Mouse (Mus musculus) liver, postnatal 0 days (tissue): Measurements from ENCODE around the gene Ifnl2.

ENCODE experiments used
- CTCF ChIP-seq: sonication (generic); IDR thresholded peaks from 2 replicates; pipeline ENCODE4 v1.5.1; 2016; ENCODE audit warnings: antibody characterized with exemption, low read depth
- EP300 ChIP-seq: IDR thresholded peaks from 2 replicates; pipeline ENCODE4 v1.6.1; 2016; ENCODE audit warnings: antibody characterized with exemption, low read depth, mild to moderate bottlenecking

DNA sequence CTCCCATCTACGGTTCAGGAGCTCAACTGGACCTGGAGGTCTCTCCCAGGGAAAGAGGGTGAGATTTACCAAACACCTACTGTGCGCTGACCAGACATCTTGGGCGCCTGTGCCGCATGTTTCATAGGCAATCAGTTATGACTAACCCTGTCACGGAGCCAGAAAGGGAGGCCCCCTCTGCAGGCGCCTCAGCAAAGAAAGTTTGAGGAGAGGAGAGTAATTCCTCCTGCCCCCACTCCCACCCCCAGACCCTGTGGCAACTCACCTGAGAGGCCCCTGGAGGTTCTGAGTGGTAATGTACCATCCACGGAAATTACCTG, 35.6 kb upstream of the Ifnl2 start:
- TF ChIP-seq CTCF: no peak
- TF ChIP-seq EP300: no peak
